Mouse (Mus musculus): ENCODE results near the gene Cacna1h. TPM values are rescaled to one million over a fixed set of nuclear protein-coding genes. Genes with fewer than 3 reads are reported as not detected.

Cacna1h gene
- polyA plus RNA-seq, 1 experiment from 2014 or later: 2.2 TPM

DNA sequence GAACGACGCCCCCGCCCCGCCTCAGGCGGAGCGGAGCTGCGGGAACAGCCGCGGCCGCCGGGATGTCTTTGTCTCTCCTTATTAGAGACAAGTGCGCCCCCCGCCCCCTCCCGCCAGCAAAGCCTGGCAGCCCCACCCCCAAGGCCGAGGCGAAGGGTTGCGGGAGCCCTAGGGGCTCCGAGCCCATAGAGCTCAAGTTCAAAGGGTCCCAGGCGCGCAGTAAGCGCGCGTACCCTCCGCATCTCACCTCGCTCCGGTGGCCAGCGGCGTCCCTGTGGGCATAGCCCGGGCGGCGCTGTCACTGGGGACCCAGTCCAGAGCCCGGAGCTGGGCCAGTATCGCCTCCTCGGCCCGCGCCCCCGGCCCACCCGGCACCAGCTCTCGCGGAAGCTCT, 363 bp downstream of the Cacna1h start:
- peak overlapping the region; percentile 83 for H3K4me3 ChIP-seq
- H3K9me3 ChIP-seq: no peaks in the 10 kb centered on the region
- DNase-seq (ENCODE audit: extremely low spot score, low spot score): peak; percentile 43
- H3K4me1 ChIP-seq: peaks cover 60% of the 10 kb centered on the region
- H3K27ac ChIP-seq: peak overlapping the region; percentile 88
- WGBS: under 1% methylated on average over 40 of the region's 40 CpGs
- H3K36me3 ChIP-seq (replicated peaks): no peaks in the 10 kb centered on the region
- H3K27me3 ChIP-seq (ENCODE audit: poor library complexity, severe bottlenecking): peaks cover 88% of the 10 kb centered on the region

DNA sequence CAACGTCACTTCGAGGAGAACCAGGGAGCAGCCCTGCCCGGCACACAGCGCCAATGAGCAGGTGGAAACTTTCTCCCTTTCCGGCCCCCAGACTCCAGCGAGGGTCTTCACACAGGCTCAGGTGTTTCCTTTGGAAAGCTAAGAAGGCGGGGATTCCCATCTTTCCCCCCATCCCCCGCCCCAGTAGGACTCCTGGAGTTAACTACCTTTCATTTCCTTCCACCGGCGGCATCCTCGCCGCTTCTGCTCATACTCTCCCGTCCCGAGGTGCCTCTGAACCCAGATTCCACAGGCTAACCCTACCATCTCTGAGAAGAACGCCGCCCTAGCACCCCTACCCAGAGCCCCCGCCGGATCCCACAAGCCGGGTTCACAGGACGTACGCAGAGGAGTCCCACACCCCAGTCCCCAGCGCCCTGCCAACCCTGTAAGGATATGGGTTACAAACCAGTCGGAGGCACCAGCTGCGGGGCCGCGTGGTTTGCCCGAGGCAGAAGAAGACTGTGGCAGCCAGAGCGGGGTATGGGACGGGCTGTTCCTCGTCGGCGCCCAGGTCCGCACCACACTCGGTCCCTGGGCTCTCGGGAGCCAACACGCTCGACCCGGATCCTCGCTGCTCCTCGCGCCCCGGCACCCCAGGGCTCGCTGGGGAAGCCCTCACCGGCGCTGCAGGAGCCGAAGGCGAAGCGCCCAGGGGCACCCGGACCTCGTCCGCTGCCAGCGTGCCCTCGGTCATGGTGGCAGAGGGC, 976 bp downstream of the Cacna1h start:
- H3K4me1 ChIP-seq: peaks cover 62% of the 10 kb centered on the region
- no peaks in the 10 kb centered on the region for H3K9me3 ChIP-seq
- peak overlapping the region; percentile 83 for H3K4me3 ChIP-seq
- peak; percentile 50 for DNase-seq (ENCODE audit: extremely low spot score, low spot score)
- no peaks in the 10 kb centered on the region for H3K36me3 ChIP-seq (replicated peaks)
- under 1% methylated on average over 53 of the region's 53 CpGs for WGBS
- peak overlapping the region; percentile 88 for H3K27ac ChIP-seq
- peaks cover 94% of the 10 kb centered on the region for H3K27me3 ChIP-seq (ENCODE audit: poor library complexity, severe bottlenecking)

DNA sequence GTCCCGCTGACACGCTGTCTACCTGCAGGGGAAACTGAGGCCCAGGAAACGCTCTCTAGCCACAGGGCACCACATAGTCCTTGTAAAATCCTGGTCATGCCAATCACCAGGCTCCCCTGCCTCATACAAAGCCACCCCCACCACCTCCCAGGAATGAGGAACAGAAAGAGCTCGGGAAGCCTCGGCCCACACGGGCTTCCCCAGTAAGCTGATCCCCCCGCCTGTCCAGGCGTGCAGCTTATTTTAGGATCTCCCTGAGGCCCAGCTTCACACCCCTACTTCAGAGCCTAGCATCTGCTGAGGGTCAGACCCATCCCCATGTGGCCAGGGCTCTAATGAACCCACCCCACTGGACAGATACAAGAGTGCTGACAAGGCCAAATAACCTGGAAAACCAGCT, 3.0 kb downstream of the Cacna1h start:
- H3K27ac ChIP-seq: no peak overlapping the region
- no peaks in the 10 kb centered on the region for H3K36me3 ChIP-seq (replicated peaks)
- H3K4me1 ChIP-seq: peaks cover 80% of the 10 kb centered on the region
- DNase-seq (ENCODE audit: extremely low spot score, low spot score): no peak
- H3K27me3 ChIP-seq (ENCODE audit: poor library complexity, severe bottlenecking): peaks cover 100% of the 10 kb centered on the region
- no peak overlapping the region for H3K4me3 ChIP-seq
- H3K9me3 ChIP-seq: no peaks in the 10 kb centered on the region
- 57% methylated on average over 8 of the region's 8 CpGs for WGBS

DNA sequence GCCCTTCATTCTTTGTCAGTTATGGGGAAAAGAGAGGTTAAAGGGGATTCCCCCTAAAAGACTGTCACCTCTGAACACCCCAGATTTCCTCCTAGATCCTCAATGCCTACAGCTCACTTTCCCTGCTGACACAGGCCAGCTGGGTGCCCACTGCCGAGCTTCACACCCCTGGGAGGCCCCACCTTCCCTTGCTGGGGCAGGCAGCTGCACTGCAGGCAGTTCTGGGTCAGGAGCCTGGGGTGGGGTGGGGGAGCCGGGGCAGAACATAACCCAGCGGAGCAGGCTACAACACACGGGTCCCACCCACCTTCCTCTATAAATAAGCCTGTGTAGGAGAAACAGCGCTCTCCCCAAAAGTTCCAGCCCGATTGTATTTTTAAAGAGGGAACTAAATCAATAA, 3.7 kb downstream of the Cacna1h start:
- no peak for DNase-seq (ENCODE audit: extremely low spot score, low spot score)
- Histone ChIP-seq H3K9me3 (no peaks in the 10 kb centered on the region), H3K36me3 (replicated peaks) (no peaks in the 10 kb centered on the region), H3K27me3 (ENCODE audit: poor library complexity, severe bottlenecking) (peaks cover 96% of the 10 kb centered on the region), H3K4me3 (no peak overlapping the region), H3K4me1 (peaks cover 85% of the 10 kb centered on the region), H3K27ac (no peak overlapping the region)
- 62% methylated on average over 6 of the region's 6 CpGs for WGBS

DNA sequence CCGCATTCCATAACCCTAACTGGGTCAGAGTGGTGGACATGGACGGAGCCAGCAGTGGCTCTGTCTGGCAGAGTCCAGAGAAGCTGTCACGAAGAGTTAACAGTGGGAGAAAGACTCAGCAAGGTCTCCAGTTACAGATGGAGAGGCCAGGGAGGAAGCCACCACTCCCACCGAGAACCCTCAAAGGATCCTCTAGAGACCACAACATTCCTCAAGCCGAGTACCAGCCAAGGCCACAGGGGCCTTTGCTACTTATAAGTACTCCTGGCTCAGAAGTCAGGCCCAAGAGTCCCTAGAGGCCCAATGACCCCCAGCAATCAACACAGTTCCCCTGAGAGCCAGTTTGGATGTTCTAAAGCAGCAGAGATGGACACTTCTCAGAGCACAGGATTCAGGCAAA, 4.3 kb downstream of the Cacna1h start:
- WGBS: 64% methylated on average over 5 of the region's 5 CpGs
- no peaks in the 10 kb centered on the region for H3K36me3 ChIP-seq (replicated peaks)
- no peaks in the 10 kb centered on the region for H3K9me3 ChIP-seq
- no peak for DNase-seq (ENCODE audit: extremely low spot score, low spot score)
- no peak overlapping the region for H3K4me3 ChIP-seq
- H3K27me3 ChIP-seq (ENCODE audit: poor library complexity, severe bottlenecking): peaks cover 89% of the 10 kb centered on the region
- no peak overlapping the region for H3K27ac ChIP-seq
- peaks cover 85% of the 10 kb centered on the region for H3K4me1 ChIP-seq

DNA sequence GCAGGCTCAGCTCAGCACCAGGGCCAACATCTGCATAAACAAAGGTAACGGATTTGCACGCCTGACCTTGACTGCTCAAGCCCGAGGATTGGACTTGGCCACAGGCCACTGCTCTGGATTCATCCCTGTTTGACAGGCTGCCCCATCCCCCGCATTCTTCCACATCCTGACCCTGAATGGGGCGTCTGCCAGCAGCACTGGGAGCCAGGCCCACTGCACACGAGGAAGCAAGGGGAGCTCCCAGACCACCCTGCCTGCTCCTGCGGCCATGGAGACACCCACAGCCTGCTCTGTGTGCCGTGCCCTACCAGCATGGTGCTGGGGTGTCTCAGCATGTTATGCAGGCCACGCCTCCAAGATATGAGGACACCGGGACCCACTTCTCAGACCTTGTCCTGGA, 6.1 kb downstream of the Cacna1h start:
- H3K36me3 ChIP-seq (replicated peaks): no peaks in the 10 kb centered on the region
- DNase-seq (ENCODE audit: extremely low spot score, low spot score): no peak
- peaks cover 74% of the 10 kb centered on the region for H3K4me1 ChIP-seq
- H3K27ac ChIP-seq: peak overlapping the region; percentile 26; the same call in 1 of the 2 replicates
- no peak overlapping the region for H3K4me3 ChIP-seq
- 52% methylated on average over 10 of the region's 10 CpGs for WGBS
- H3K27me3 ChIP-seq (ENCODE audit: poor library complexity, severe bottlenecking): peaks cover 85% of the 10 kb centered on the region
- H3K9me3 ChIP-seq: no peaks in the 10 kb centered on the region

DNA sequence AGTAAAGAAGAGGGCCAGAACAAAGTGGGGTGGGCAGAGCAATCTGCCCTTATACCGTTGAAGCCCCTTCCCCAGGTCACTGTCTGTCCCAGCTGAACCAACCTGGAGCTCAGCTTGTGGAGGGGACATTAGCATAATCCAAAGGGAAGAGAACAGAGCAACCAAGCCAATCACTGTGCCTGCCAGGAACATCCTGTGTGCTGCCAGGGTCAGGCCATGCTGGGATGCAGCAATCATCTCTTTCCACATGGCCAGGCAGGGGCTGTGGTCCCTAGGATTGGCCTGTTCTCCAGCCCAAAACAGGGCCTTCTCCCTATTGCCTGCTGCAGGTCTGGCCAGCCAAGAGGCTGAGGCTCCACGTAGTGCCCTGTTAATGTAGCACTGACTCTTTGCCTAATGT, 7.6 kb downstream of the Cacna1h start:
- Histone ChIP-seq H3K9me3 (no peaks in the 10 kb centered on the region), H3K4me1 (peaks cover 71% of the 10 kb centered on the region), H3K27me3 (ENCODE audit: poor library complexity, severe bottlenecking) (peaks cover 77% of the 10 kb centered on the region), H3K36me3 (replicated peaks) (no peaks in the 10 kb centered on the region), H3K27ac (no peak overlapping the region), H3K4me3 (no peak overlapping the region)
- DNase-seq (ENCODE audit: extremely low spot score, low spot score): no peak
- 75% methylated on average over 2 of the region's 2 CpGs for WGBS

DNA sequence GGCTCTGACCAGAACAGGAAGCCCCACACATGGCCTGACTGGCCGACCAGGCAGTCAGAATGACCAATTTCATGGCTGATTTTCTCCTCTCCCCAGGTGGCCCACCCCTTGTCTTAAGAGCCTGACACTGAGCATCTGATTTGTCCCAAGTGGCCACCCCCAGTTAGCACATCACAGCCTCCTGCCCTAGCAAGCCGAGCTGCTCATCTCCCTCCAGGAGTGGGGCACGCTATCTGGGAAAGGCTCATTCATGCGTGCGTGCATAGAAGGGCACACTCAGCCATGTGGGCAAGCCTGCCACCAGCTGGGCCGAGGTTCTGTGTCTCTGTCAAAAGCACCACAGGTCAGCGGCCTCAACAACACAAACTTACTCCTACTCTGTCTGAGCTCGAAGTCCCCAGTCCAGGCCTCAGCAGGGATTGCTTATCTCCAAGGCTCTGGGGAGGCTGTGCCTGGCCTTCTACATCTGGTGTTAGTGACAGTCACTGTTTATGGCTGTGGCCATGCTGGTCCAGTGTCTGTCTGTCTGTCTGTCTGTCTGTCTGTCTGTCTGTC, 9.0 kb downstream of the Cacna1h start:
- Histone ChIP-seq H3K27ac (peak overlapping the region; percentile 36; the same call in 1 of the 2 replicates), H3K4me1 (peaks cover 71% of the 10 kb centered on the region), H3K4me3 (no peak overlapping the region), H3K27me3 (ENCODE audit: poor library complexity, severe bottlenecking) (peaks cover 69% of the 10 kb centered on the region), H3K9me3 (no peaks in the 10 kb centered on the region), H3K36me3 (replicated peaks) (no peaks in the 10 kb centered on the region)
- DNase-seq (ENCODE audit: extremely low spot score, low spot score): no peak
- 31% methylated on average over 8 of the region's 8 CpGs for WGBS

DNA sequence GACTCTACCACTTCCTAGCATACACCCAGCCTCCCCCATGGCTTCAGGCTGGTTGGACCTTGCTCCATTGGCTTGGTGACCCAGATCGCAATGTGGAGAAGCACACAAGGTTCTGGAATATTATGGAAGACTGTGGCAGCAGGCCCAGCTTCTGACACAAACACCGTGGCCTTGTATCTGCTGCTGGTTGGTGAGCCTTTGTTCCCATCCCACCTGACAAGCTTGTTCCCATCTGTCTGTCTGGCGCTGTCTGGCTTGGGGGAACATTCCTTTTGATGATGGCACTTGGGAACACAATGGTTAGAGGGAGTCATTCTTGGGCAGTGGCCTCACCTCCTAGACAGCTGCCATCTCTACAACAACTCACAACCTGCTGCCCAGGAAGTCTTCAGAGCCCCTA, 12.6 kb downstream of the Cacna1h start:
- WGBS: 93% methylated on average over 3 of the region's 3 CpGs
- Histone ChIP-seq H3K4me3 (no peak overlapping the region), H3K27me3 (ENCODE audit: poor library complexity, severe bottlenecking) (peaks cover 38% of the 10 kb centered on the region), H3K9me3 (no peaks in the 10 kb centered on the region), H3K27ac (peak overlapping the region; percentile 20), H3K36me3 (replicated peaks) (no peaks in the 10 kb centered on the region), H3K4me1 (peaks cover 82% of the 10 kb centered on the region)
- DNase-seq (ENCODE audit: extremely low spot score, low spot score): no peak

DNA sequence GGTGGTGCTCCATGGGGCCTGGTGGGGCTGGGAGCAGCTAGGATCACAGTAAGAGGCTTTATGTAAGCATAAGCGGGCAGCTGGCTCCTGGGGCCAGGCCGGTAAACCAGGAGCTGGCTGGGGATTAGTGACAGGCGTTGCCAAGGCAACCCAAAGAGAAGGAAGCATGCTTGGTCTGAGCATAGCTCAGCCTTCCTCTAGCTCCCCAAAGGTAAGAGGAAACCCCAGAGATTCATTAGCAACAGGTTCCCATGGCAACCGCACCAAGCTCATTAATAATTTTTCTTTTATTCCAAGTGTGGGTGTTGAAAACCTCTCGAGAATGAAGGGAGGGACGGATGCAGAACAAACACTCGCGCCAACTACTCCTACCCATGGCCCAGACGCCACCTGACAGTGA, 14.7 kb downstream of the Cacna1h start:
- H3K27me3 ChIP-seq (ENCODE audit: poor library complexity, severe bottlenecking): peaks cover 39% of the 10 kb centered on the region
- H3K4me1 ChIP-seq: peaks cover 83% of the 10 kb centered on the region
- peak overlapping the region; percentile 79 for H3K27ac ChIP-seq
- 27% methylated on average over 9 of the region's 9 CpGs for WGBS
- peak; percentile 67 for DNase-seq (ENCODE audit: extremely low spot score, low spot score)
- H3K36me3 ChIP-seq (replicated peaks): no peaks in the 10 kb centered on the region
- peak overlapping the region; percentile 30; the same call in 1 of the 2 replicates for H3K4me3 ChIP-seq
- no peaks in the 10 kb centered on the region for H3K9me3 ChIP-seq

DNA sequence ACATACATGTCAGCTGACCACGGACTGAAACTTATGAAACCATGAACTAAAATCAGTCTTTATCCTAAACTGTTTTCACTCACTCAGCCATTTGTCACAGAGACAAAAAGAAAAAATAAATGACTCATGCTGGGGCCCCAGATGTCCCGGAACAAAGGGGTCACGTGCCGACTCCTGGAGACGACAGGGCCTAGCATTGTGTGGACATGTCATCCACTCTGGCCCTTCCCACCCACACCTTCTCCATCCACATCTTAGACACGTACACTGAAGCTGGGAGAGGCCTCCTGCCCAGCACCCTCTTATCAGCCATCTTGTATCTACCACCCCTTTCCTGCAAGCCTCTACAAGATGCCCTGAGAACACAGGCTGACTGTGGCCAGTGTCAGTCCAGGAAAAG, 15.6 kb downstream of the Cacna1h start:
- peaks cover 82% of the 10 kb centered on the region for H3K4me1 ChIP-seq
- no peak overlapping the region for H3K4me3 ChIP-seq
- peak overlapping the region; percentile 79 for H3K27ac ChIP-seq
- H3K9me3 ChIP-seq: no peaks in the 10 kb centered on the region
- DNase-seq (ENCODE audit: extremely low spot score, low spot score): no peak
- WGBS: 80% methylated on average over 6 of the region's 6 CpGs
- H3K27me3 ChIP-seq (ENCODE audit: poor library complexity, severe bottlenecking): peaks cover 31% of the 10 kb centered on the region
- H3K36me3 ChIP-seq (replicated peaks): no peaks in the 10 kb centered on the region

DNA sequence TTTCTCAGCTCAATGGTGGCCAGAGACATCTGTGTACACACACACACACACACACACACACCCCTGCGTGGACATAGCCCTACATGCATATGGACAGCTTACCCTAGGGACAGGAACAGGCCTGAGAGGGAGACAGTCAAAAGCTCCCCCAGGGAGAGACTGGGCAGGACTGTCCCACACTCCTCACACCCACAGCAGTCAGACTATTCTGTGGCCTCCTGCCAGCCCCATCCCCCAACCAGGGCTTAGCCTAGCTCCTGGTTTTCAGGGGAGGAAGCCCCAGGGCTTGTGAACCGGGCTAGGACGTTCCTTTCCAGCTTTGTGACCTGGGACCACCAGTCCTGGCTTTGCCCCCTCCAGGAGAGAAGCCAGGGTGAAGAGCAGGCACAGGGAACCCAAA, 17.4 kb downstream of the Cacna1h start:
- DNase-seq (ENCODE audit: extremely low spot score, low spot score): no peak
- H3K36me3 ChIP-seq (replicated peaks): no peaks in the 10 kb centered on the region
- peak overlapping the region; percentile 81 for H3K27ac ChIP-seq
- H3K9me3 ChIP-seq: no peaks in the 10 kb centered on the region
- peaks cover 33% of the 10 kb centered on the region for H3K27me3 ChIP-seq (ENCODE audit: poor library complexity, severe bottlenecking)
- peaks cover 79% of the 10 kb centered on the region for H3K4me1 ChIP-seq
- H3K4me3 ChIP-seq: peak overlapping the region; percentile 29; the same call in 1 of the 2 replicates
- WGBS: 24% methylated on average over 3 of the region's 3 CpGs

DNA sequence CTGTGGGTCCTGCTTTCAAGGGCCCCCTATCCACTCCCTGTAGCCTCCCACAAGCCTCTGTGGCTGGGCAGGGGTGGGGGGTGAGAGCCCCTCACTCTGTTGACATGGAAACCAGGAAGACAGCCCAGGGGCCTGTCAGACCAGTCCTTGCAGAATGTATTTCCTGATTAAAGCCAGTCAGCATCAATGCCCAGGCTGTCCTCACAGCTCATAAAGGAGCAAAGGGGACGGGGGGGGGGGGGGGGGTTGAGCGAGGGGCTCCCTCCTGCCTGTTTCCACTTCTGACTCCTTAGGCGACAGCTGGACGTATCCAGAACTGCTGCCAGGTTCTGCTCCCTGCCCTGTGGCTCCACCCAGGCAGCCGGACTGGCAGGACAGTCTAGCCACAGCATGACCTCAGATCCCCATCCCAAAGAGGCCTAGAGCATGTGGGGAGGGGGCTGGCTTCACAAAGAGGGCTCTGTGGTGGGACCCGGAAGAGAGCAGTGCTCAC, 18.1 kb downstream of the Cacna1h start:
- H3K4me1 ChIP-seq: peaks cover 79% of the 10 kb centered on the region
- peak overlapping the region; percentile 81 for H3K27ac ChIP-seq
- peak overlapping the region; percentile 29 for H3K4me3 ChIP-seq
- 15% methylated on average over 5 of the region's 6 CpGs for WGBS
- no peaks in the 10 kb centered on the region for H3K36me3 ChIP-seq (replicated peaks)
- peak; percentile 57 for DNase-seq (ENCODE audit: extremely low spot score, low spot score)
- H3K9me3 ChIP-seq: no peaks in the 10 kb centered on the region
- peaks cover 41% of the 10 kb centered on the region for H3K27me3 ChIP-seq (ENCODE audit: poor library complexity, severe bottlenecking)
